Mouse (Mus musculus): ENCODE results near the gene Rbfox3.
A peak's percentile ranks its signal among the peaks of the same experiment; 100 is the strongest.
"Not testable (repeated sequence)": the region's sequence is repeated elsewhere in the genome, so short reads cannot be mapped to it uniquely, and the experiment has no call there.

Gene Rbfox3

DNA sequence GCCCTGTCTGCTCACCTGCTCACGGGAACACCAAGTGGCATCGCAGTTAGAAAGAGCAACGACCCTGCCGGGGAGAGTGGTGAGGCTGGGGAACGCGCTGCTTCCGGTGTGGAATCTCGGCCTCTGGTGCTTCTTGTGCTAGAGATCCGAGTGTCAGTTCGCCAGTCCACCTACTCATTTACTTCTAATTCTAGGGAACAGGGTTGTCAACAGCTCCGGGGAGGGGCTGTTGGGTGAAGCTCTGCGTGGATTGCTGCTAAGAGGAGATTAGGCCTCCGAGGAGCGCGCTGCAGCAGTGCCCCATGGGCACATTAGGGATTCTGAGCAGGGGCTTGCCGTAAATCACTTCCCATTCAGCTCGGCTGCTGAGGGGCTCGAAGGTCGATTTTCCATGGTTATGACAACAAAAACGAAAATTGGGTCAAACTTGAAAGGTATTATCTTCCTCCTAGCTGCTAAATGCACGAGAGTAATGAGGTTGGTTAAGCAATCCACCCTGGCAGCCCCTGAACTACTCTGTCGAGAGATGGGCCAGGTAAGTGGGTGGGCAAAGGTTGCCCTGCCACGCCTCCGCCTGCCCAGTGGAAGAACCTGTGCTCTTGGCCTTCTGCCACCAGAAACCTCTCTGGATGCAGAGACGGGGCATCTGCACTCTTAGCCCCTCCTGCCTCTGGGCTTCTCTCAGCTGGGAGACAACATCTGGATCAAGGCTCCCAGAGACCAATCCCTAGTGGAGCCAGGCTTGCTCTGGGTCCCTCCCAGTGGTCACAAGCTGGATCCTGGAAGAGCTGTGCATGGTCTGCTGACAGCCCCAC, 85.9 kb downstream of the Rbfox3 start:
- peak in 1 of 2 experiments; percentile 33 for DNase-seq (ENCODE audit: low spot score in 2 of 2)

DNA sequence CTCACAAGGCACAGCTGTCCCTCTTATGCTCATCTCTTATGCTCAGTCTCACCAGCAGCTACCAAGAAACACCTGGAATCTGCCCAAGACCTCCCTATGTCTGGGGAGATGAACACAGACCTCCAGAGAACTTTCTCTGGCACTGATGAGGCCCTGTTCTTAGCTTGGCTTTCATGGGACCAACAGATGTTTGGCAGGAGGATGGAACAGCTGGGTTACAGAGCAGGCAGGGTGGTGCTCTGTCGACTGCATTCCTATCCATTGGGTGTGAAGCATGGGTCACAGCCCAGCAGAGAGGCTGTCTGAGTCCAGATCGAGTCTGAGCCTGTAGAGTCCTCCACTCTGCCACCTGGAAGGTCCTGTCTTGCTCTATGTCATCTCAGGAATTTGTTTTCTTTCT, 90.0 kb downstream of the Rbfox3 start:
- no peak for DNase-seq (ENCODE audit: low spot score in 2 of 2)

DNA sequence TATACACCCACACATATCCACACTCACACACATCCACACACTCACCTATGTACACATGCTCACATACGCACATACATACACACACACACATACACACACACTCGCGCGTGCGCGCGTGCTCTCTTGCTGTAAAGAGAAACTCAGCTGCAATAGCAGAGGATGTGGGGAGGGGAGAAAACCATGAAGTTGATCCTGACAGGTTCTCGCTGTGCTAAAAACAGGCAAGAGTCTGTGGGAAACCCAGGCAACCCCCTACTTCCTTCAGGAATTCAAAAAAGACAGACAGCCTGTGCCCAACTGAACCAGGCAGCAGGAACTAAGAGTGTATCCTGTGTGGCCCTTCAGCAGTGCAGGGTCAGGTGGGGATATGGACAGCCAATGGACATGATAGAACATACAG, 92.9 kb downstream of the Rbfox3 start:
- no peak for DNase-seq (ENCODE audit: low spot score in 2 of 2)

DNA sequence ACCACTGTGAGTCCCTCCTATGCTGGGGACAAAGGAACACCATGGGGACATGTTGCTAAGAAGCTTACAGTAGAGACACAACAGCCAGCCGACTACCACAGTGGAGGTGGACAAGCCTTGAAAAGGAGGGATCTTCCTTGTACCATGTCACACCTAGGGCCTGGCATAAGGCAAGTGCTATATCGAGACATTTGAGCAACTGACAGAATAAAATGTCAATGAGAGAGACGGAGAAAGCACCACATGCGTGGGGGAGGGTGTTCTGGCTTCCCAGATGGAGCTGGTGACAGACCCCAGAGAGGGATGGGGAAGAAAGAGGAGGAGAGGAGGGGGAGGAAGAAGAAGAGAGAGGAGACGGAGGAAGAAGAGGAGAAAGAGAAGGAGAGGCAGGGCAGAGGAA, 96.3 kb downstream of the Rbfox3 start:
- DNase-seq (ENCODE audit: low spot score in 2 of 2) = peak in 1 of 2 experiments; percentile 52

DNA sequence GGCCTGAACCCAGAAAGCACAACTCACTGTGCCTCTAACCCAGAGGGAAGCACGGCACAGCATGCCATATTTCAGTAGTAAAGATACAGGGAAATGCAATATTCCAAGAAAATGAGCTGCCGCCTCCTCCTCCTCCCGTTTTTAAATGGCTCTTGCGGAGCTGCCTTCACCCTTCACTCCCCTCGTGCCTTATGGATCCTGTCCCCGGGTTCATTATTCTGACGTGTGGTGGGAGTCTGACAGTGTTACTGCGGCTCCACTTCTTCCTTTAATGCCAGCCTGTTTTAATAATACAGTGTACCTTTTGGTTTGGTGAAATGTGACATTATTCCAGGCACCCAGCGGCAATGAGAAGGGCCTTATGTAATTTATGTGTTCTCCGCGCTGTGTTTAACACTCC, 97.5 kb downstream of the Rbfox3 start:
- peak; percentile 48 to 52 for DNase-seq (ENCODE audit: low spot score in 2 of 2)

DNA sequence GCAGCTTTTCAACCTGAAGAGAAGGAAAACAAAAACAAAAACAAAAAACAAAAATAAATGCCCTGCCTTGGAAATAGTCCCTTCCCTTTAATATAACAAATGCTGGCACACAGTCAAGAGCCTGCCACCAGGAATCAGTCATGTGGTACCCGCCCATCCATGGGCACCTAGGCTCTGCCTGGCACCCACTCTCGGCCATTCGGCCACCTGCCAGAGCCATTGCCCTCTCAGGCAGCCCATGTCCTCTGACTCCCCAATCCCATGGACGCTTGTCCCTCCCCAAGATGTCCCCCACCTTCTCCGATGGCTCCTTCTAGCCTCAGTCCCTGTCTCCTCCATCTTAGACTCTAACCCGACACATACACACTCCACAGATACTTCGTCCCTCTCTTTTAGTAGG, 100.0 kb downstream of the Rbfox3 start:
- no peak for DNase-seq (ENCODE audit: low spot score in 2 of 2)

GRCm38 (mm10) chr11:118807511-118807910, 103.9 kb downstream of the Rbfox3 start:
- DNase-seq (ENCODE audit: low spot score in 2 of 2) = no peak

DNA sequence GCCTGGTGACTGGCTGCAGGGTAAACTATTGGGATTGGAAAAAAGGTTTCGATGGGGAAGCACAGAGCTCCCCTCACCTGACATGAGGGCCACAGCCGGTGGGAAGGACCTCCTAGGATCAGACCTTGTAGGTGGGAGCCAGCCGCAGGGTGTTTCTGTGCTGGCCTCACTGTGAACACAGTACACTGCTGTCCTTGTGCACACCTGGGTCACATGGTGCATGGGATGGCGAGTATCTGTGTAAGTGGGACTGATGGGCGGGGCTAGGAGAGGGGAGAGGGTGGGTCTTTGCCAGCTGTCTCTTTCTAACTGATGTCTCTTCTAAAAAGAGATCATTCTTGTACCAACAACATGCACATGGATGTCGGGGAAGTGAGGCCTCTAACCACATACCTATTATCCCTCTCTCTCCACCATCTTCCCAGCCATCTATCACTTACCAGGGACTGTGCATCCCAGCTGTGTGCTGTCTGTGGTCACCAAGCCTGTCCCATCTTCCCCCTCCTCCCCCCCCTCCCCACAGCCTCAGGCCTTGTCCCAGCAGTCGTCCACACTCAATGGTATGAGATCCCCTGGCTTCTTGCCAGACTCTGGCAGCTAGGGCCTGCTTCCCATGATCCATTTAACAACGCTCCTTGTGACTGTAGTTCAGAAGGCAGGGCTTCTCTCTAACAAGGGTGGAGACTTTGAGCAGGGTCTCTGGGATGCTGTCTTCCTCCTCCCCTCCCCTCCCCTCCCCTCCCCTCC, 116.4 kb downstream of the Rbfox3 start:
- no peak for DNase-seq (ENCODE audit: low spot score in 2 of 2)

DNA sequence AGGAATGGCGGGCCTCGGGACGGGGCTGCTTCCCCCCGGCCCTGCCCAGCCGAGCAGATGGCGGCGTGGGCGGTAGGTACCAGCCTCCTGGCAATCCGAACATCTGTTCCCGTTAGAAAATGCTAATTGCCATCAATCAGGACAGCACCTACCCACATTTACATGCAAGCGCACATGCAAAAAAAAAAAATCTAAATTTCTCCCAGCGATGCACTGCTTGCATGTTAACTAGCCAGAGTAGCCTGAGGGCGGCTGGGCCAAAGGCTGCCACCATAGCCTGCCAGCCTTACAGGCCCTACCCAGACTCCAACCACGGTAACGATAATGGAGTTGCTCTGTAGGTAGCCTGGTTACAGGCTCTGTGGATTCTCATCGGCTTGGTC, 117.8 kb downstream of the Rbfox3 start:
- DNase-seq (ENCODE audit: low spot score in 2 of 2) = peak; percentile 84 to 87

GRCm38 (mm10) chr11:118792916-118793638, 118.3 kb downstream of the Rbfox3 start:
- DNase-seq (ENCODE audit: low spot score in 2 of 2) = no peak

GRCm38 (mm10) chr11:118792163-118792915, 119.1 kb downstream of the Rbfox3 start:
- DNase-seq (ENCODE audit: low spot score in 2 of 2) = peak; percentile 80

DNA sequence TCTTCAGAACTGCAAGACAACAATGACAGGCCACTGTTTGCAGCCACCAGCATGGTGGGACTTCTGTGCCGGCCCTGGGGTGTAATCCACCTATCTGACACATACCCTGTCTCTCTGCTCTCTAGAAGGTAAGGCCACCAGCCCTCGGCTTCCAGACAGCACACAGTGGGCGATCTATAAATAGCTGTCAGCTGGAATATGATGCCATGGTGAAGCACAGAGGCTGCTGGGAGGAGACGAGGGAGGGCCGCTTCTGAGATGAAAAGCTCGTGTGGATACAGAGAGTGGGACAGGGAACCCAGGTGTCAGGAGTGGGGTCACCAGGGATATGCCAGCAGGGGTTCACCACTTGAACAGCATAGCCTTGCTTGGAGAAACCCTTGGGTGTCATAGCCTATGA, 120.0 kb downstream of the Rbfox3 start:
- peak; percentile 67 to 73 for DNase-seq (ENCODE audit: low spot score in 2 of 2)

- no peak for DNase-seq (ENCODE audit: low spot score in 2 of 2)
Observed at GRCm38 (mm10) chr11:118788091-118788490, 123.3 kb downstream of the Rbfox3 start.

GRCm38 (mm10) chr11:118782677-118783076, 128.7 kb downstream of the Rbfox3 start:
- no peak for DNase-seq (ENCODE audit: low spot score in 2 of 2)

DNA sequence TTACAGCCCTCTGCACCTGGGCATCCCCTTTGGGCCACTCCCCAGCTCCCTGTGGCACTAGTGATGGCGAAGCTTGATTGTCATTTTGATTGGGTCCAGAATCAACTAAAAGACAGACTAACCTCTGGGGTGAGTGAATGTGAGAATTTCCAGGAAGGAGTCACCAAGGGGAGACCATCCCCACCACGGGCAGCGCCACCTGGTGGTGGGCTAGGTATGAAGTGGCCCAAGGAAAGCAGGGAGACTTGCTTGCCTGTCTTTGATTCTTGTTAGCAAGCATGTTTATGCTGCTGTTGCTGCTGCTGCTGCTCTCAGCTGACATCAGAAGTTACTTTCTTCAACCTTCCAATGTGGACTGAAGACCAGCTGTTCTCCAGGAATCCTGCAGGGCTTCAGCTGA, 135.6 kb downstream of the Rbfox3 start:
- no peak for DNase-seq (ENCODE audit: low spot score in 2 of 2)

GRCm38 (mm10) chr11:118774777-118775176, 136.6 kb downstream of the Rbfox3 start:
- DNase-seq (ENCODE audit: low spot score in 2 of 2) = not testable (repeated sequence)

GRCm38 (mm10) chr11:118773076-118773583, 138.3 kb downstream of the Rbfox3 start:
- peak; percentile 67 to 82 for DNase-seq (ENCODE audit: low spot score in 2 of 2)

- no peak for DNase-seq (ENCODE audit: low spot score in 2 of 2)
Observed at GRCm38 (mm10) chr11:118771358-118771757, 140.0 kb downstream of the Rbfox3 start.

DNA sequence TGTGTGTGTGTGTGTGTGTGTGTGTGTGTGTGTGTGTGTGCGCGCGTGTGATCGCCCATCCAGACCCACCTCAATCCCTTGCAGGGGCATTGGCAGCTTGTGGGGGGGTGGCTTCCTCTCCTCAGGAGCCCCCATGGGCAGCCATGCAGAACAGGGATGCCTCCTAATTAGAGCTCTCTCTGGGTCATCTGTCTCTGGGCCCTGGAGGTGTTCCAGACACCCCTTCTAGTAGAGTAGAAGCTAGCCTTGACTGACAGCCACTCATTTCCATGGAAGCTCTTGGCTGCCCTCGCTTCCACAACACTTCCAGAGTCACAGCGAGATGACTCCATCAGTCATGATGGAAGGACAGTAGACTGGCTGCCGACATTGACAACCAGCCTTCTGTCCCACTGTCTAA, 140.6 kb downstream of the Rbfox3 start:
- no peak for DNase-seq (ENCODE audit: low spot score in 2 of 2)

- no peak for DNase-seq (ENCODE audit: low spot score in 2 of 2)
Observed at GRCm38 (mm10) chr11:118769542-118769941, 141.9 kb downstream of the Rbfox3 start.

- DNase-seq (ENCODE audit: low spot score in 2 of 2) = no peak
Observed at GRCm38 (mm10) chr11:118768441-118768840, 143.0 kb downstream of the Rbfox3 start.

All from right cerebral cortex, adult 2 months (tissue).